Mouse (Mus musculus) intestine, embryonic 14.5 days (tissue): ENCODE measurements around the gene Vamp4. TPM values are rescaled to one million over a fixed set of nuclear protein-coding genes. Genes with fewer than 3 reads are reported as not detected.
A peak's percentile ranks its signal among the peaks of the same experiment; 100 is the strongest.

ENCODE experiments used
- ATAC-seq: fragments of 200-750 bp; cut with Nextera tagmentation; replicated peaks from 2 replicates; pipeline ENCODE4 v1.8.0; 2017; ENCODE audit warnings: low read depth, moderate number of reproducible peaks, moderate TSS enrichment, moderate library complexity; ENCODE audit not compliant: low FRiP score, low TSS enrichment
- DNase-seq: peaks from one replicate; pipeline ENCODE4 v3.0.0-alpha.2; 2018; ENCODE audit warnings: low spot score
- H3K27ac ChIP-seq: fragments of 300-500 bp; sonication (generic); 2 replicates; pipeline ENCODE4 v1.5.1; 2014; ENCODE audit warnings: low read depth, mild to moderate bottlenecking, control low read depth
- H3K27me3 ChIP-seq: fragments of 300-500 bp; sonication (generic); replicated peaks from 2 replicates; pipeline ENCODE4 v1.6.1; 2014; ENCODE audit warnings: low read length, control low read depth; ENCODE audit not compliant: control insufficient read depth, insufficient read depth
- H3K36me3 ChIP-seq: fragments of 300-500 bp; sonication (generic); 2 replicates; pipeline ENCODE4 v1.6.1; 2014; ENCODE audit warnings: low read length, control low read depth; ENCODE audit not compliant: control insufficient read depth, insufficient read depth
- H3K4me1 ChIP-seq: fragments of 300-500 bp; sonication (generic); replicated peaks from 2 replicates; pipeline ENCODE4 v1.6.1; 2014; ENCODE audit warnings: low read length, control low read depth, mixed read lengths; ENCODE audit not compliant: control insufficient read depth, insufficient read depth
- H3K4me2 ChIP-seq: fragments of 300-500 bp; sonication (generic); 2 replicates; pipeline ENCODE4 v1.6.1; 2014; ENCODE audit warnings: low read length
- H3K4me3 ChIP-seq: fragments of 300-500 bp; sonication (generic); 2 replicates; pipeline ENCODE4 v1.5.1; 2014; ENCODE audit warnings: low read depth, low read length, control low read depth, mixed read lengths
- H3K9ac ChIP-seq: fragments of 300-500 bp; sonication (generic); 2 replicates; pipeline ENCODE4 v1.6.1; 2014; ENCODE audit warnings: mild to moderate bottlenecking, low read length
- H3K9me3 ChIP-seq: fragments of 300-500 bp; sonication (generic); 2 replicates; pipeline ENCODE4 v1.6.1; 2016; ENCODE audit warnings: low read length, control low read depth; ENCODE audit not compliant: control insufficient read depth
- WGBS: fragments of 180-500 bp; shearing (Covaris S2); extraction: QIAGEN DNeasy Blood & Tissue Kit; methylation state at CpG from one replicate; pipeline ENCODE4 v1.1.7; 2014; 5-methylcytosine and 5-hydroxymethylcytosine counted together
- polyA plus RNA-seq: library from polyadenylated mRNA; unstranded; fragments of >200 nt; fragmentation: Nextera tagmentation; extraction: Ambion mirVana; gene quantifications from 2 replicates; pipeline ENCODE4 v1.2.1, GENCODE M21; 2014

The Vamp4 gene
- 49.2 and 53.3 TPM in 2 replicates for polyA plus RNA-seq

- ATAC-seq (peak; percentile 99), DNase-seq (peak; percentile 96)
- Histone ChIP-seq H3K4me2 (peak within 1 kb of the TSS; percentile 77), H3K4me1 (peaks cover 9% of the 10 kb centered on the region; the same call in 1 of the 2 replicates), H3K4me3 (peak within 1 kb of the TSS; percentile 88), H3K27ac (peak within 1 kb of the TSS; percentile 85), H3K9ac (peak within 1 kb of the TSS; percentile 79), H3K27me3 (no peaks in the 10 kb centered on the region), H3K36me3 (peaks cover 12% of the 10 kb centered on the region), H3K9me3 (peaks cover 6% of the 10 kb centered on the region; the same call in 1 of the 2 replicates)
- WGBS, result under 1% methylated on average over 40 of the region's 43 CpGs
Measured at GRCm38 (mm10) chr1:162570260-162570748, at the start of gene Vamp4. Vamp4 (plus strand) TSS chr1:162570515.

- no peak overlapping the region for H3K4me2 ChIP-seq
- no peak overlapping the region for H3K9ac ChIP-seq
- DNase-seq, result no peak
- peaks cover 25% of the 10 kb centered on the region for H3K36me3 ChIP-seq
- H3K27me3 ChIP-seq, result no peaks in the 10 kb centered on the region
- no peak overlapping the region for H3K27ac ChIP-seq
- 65% methylated on average over 2 of the region's 2 CpGs for WGBS
- no peaks in the 10 kb centered on the region for H3K4me1 ChIP-seq
- H3K4me3 ChIP-seq, result no peak overlapping the region
- no peaks in the 10 kb centered on the region for H3K9me3 ChIP-seq
- ATAC-seq, result no peak
Measured at GRCm38 (mm10) chr1:162529651-162530050, 40.7 kb upstream of the Vamp4 start.

GRCm38 (mm10) chr1:162530666-162531065, 39.6 kb upstream of the Vamp4 start:
- Histone ChIP-seq H3K9me3 (no peaks in the 10 kb centered on the region), H3K9ac (no peak overlapping the region), H3K4me2 (no peak overlapping the region), H3K27me3 (no peaks in the 10 kb centered on the region), H3K36me3 (peaks cover 35% of the 10 kb centered on the region), H3K4me1 (no peaks in the 10 kb centered on the region), H3K27ac (no peak overlapping the region), H3K4me3 (no peak overlapping the region)
- DNase-seq (no peak), ATAC-seq (no peak)
- WGBS, result 86% methylated on average over 1 of the region's 1 CpGs

- H3K36me3 ChIP-seq, result peaks cover 44% of the 10 kb centered on the region
- DNase-seq (no peak), ATAC-seq (0 out of 2 replicates have a peak, but pooled peaks have one; percentile 15)
- no peaks in the 10 kb centered on the region for H3K27me3 ChIP-seq
- no peak overlapping the region for H3K27ac ChIP-seq
- no peak overlapping the region for H3K4me2 ChIP-seq
- WGBS, result 73% methylated on average over 4 of the region's 4 CpGs
- no peak overlapping the region for H3K9ac ChIP-seq
- H3K4me3 ChIP-seq, result no peak overlapping the region
- no peaks in the 10 kb centered on the region for H3K9me3 ChIP-seq
- H3K4me1 ChIP-seq, result no peaks in the 10 kb centered on the region
Measured at GRCm38 (mm10) chr1:162531584-162531983, 38.7 kb upstream of the Vamp4 start.

- Histone ChIP-seq H3K4me3 (no peak overlapping the region), H3K9me3 (no peaks in the 10 kb centered on the region), H3K27ac (no peak overlapping the region), H3K4me2 (no peak overlapping the region), H3K9ac (no peak overlapping the region), H3K36me3 (peaks cover 52% of the 10 kb centered on the region), H3K27me3 (no peaks in the 10 kb centered on the region), H3K4me1 (no peaks in the 10 kb centered on the region)
- no peak for DNase-seq
- no peak for ATAC-seq
- WGBS, result 56% methylated on average over 4 of the region's 4 CpGs
Measured at GRCm38 (mm10) chr1:162532330-162532729, 38.0 kb upstream of the Vamp4 start.

- DNase-seq, result no peak
- no peak overlapping the region for H3K27ac ChIP-seq
- 93% methylated on average over 14 of the region's 14 CpGs for WGBS
Measured at GRCm38 (mm10) chr1:162533766-162534560, 36.4 kb upstream of the Vamp4 start.

GRCm38 (mm10) chr1:162543231-162543630, 27.1 kb upstream of the Vamp4 start:
- 74% methylated on average over 1 of the region's 1 CpGs for WGBS
- Histone ChIP-seq H3K27me3 (no peaks in the 10 kb centered on the region), H3K4me2 (no peak overlapping the region), H3K4me1 (peaks cover 12% of the 10 kb centered on the region; the same call in 1 of the 2 replicates), H3K9me3 (no peaks in the 10 kb centered on the region), H3K4me3 (no peak overlapping the region), H3K9ac (no peak overlapping the region), H3K36me3 (peaks cover 77% of the 10 kb centered on the region), H3K27ac (no peak overlapping the region)
- ATAC-seq (no peak), DNase-seq (no peak)

More at GRCm38 (mm10) chr1:162533766-162534560, 36.4 kb upstream of the Vamp4 start:
- Histone ChIP-seq H3K27me3 (no peaks in the 10 kb centered on the region), H3K36me3 (peaks cover 63% of the 10 kb centered on the region), H3K4me2 (no peak overlapping the region), H3K4me3 (no peak overlapping the region), H3K9me3 (no peaks in the 10 kb centered on the region), H3K4me1 (no peaks in the 10 kb centered on the region), H3K9ac (no peak overlapping the region)
- ATAC-seq, result no peak

- WGBS, result 7% methylated on average over 10 of the region's 10 CpGs
- peak overlapping the region; percentile 62 for H3K4me3 ChIP-seq
- ATAC-seq, result no peak
- peaks cover 12% of the 10 kb centered on the region; the same call in 1 of the 2 replicates for H3K4me1 ChIP-seq
- H3K9ac ChIP-seq, result peak overlapping the region; percentile 75
- no peak overlapping the region for H3K27ac ChIP-seq
- H3K4me2 ChIP-seq, result peak overlapping the region; percentile 95
- H3K36me3 ChIP-seq, result peaks cover 38% of the 10 kb centered on the region
- H3K27me3 ChIP-seq, result no peaks in the 10 kb centered on the region
- no peaks in the 10 kb centered on the region for H3K9me3 ChIP-seq
- DNase-seq, result no peak
Measured at GRCm38 (mm10) chr1:162547607-162548006, 22.7 kb upstream of the Vamp4 start.
